Mouse (Mus musculus) kidney, postnatal 25 days (tissue): Measurements from ENCODE around the gene Nfkbie.

Source experiments
- DNase-seq, 2 experiments: peaks; one replicate each; pipeline ENCODE4 v3.0.0; 2021; ENCODE audit warnings: mixed read lengths in 2 of 2

The Nfkbie gene

GRCm38 (mm10) chr17:45555452-45556106, at the start of gene Nfkbie:
TSS of gene Nfkbie (plus strand) at chr17:45555703.
- peak; percentile 97 to 99 for DNase-seq

GRCm38 (mm10) chr17:45505941-45506465, 49.5 kb upstream of the Nfkbie start:
- DNase-seq = no peak

DNA sequence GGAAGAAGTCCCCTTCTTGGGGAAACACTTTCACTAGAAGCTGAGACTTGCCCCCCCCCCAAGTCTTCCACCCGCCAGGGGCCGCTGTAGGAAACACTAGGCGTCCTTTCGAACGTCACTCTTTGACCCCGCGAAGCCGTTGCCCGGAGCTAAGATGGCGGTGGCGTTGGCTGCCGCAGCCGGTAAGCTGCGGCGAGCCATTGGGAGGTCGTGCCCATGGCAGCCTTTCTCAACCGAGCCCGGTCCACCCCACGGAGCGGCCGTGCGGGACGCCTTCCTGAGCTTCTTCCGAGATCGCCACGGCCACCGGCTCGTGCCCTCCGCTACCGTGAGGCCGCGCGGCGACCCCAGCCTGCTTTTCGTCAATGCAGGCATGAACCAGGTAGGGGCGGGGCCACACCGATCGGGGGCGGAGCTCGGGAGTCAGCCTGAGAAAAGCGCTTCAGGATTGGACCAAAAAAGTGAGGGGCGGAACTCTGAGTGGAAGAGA, 48.8 kb upstream of the Nfkbie start, which contains the start of gene Aars2:
Gene Aars2, plus strand, starts transcription at position 142 of the 490 bp plus-strand sequence.
- DNase-seq = peak; percentile 96 to 98

DNA sequence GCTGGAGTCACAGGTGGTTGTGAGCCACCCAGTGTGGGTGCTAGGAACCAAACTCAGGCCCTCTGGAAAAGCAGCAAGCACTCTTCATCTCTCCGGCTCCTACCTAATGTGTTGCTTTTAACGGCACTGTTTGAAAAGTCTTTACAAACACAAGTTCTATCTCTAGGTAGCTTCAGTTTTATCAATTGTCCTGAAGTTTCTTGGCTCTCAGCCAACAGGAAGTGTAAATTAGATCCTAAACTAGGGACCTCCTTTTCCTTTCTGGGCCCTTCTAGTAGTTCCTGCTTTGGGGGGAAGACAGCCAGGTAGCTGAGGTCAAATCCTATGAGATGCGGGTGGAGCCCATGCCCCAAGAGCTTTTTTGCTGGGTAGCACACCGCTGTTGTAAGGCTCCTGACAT, 44.6 kb upstream of the Nfkbie start:
- DNase-seq = no peak

GRCm38 (mm10) chr17:45511757-45512156, 43.7 kb upstream of the Nfkbie start:
- no peak for DNase-seq

- no peak for DNase-seq
These were observed 40.2 kb upstream of the Nfkbie start for GRCm38 (mm10) chr17:45515204-45515726.

- DNase-seq = no peak
These were observed 39.7 kb upstream of the Nfkbie start for GRCm38 (mm10) chr17:45515806-45516205.

- peak; percentile 75 to 87 for DNase-seq
These were observed 39.0 kb upstream of the Nfkbie start for GRCm38 (mm10) chr17:45516488-45516887.

GRCm38 (mm10) chr17:45517135-45517534, 38.4 kb upstream of the Nfkbie start:
- DNase-seq = no peak

DNA sequence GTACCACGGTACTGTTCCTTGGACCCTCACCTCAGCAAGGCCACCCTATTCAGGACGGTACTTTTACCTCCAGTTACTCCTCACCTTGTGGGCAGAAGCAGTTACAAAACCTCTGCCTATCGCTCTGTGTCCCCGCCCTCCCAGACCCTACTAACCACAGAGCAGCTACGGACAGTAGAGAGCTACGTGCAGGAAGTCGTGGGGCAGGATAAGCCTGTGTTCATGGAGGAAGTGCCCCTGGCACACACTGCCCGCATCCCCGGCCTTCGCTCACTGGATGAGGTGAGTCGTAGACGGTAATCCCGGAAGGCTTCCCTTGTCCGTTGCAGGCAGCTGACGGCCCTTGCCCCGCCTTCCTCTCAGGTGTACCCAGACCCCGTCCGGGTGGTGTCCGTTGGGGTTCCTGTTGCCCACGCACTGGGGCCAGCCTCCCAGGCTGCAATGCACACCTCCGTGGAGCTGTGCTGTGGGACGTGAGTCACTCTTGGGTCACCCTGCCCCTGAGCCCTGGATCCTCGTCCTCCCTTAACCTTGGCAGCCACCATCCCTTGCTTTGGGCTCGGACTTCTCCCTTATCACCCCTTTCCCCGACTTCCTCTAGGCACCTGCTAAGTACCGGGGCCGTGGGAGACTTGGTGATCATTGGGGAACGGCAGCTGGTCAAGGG, 37.8 kb upstream of the Nfkbie start:
- DNase-seq = no peak

- DNase-seq = no peak
These were observed 36.6 kb upstream of the Nfkbie start for GRCm38 (mm10) chr17:45518766-45519475.

GRCm38 (mm10) chr17:45520136-45520535, 35.4 kb upstream of the Nfkbie start:
- DNase-seq = no peak

- no peak for DNase-seq
These were observed 32.2 kb upstream of the Nfkbie start, which contains the start of gene Tcte1 for GRCm38 (mm10) chr17:45523263-45523662. TSS of gene Tcte1 (plus strand) at chr17:45523434.

DNA sequence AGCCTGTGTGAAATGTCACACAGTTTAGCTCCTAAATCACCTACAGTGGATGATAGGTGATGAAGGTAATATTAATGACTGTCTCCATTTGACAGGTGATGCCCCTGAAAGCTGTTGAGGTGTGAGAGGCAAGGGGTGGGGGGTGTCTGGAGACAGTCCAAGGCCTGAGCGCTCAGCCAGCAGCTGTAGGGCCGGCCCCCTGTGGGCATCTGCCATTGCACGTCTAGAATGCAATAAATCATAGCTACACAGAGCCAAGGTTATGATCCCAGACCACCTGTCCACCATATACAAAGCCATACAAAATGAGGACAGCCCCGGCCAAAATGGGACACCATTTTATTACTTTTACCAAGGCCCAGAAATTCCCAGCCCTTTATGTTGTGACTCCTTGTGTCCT, 30.5 kb upstream of the Nfkbie start:
- DNase-seq = no peak

GRCm38 (mm10) chr17:45526571-45526970, 28.9 kb upstream of the Nfkbie start:
- DNase-seq = peak; percentile 36 to 75

GRCm38 (mm10) chr17:45530346-45530782, 25.1 kb upstream of the Nfkbie start:
- no peak for DNase-seq

- DNase-seq = no peak
These were observed 22.6 kb upstream of the Nfkbie start for GRCm38 (mm10) chr17:45532896-45533295.

DNA sequence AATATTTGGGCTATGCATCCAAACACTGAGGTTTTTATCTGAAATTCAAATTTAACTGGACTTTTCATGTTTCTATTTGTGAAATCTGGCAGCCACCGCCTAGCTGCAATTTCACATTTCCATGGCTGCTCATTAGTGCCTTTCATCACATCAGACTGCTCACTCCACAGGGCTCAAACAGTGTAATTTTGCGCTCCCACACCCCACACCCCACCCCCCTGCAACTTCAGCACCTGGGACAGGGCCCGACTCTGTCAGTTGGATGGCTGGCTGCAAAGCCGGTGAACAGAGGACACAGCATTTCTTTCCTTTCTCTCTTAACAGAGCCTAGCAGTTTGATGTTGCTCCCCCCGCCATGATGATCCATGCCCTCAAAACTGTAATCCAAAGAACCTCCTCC, 19.2 kb upstream of the Nfkbie start:
- DNase-seq = no peak

DNA sequence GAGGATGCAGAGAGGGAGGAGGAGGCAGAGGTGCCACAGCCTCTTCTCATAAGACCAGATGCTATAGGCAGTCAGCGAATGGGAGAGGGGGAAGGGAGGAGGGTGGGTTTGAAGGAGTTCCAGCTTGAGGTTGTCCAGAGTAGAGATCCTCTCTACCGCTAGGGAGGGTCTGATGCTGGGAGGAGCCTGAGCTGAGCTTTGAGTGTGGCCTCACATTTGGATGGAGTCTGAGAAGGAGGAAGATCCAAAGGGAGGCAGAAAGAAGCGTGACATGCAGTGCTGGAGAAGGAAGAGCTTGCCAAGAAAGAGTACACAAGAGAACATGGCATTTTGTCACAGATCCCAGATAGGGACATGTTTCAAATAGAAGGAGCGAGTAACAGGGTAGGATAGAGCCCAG, 17.1 kb upstream of the Nfkbie start:
- DNase-seq = no peak

- no peak for DNase-seq
These were observed 15.8 kb upstream of the Nfkbie start for GRCm38 (mm10) chr17:45539664-45540063.

GRCm38 (mm10) chr17:45542129-45542528, 13.4 kb upstream of the Nfkbie start:
- DNase-seq = no peak

GRCm38 (mm10) chr17:45542705-45543104, 12.8 kb upstream of the Nfkbie start:
- DNase-seq = no peak

GRCm38 (mm10) chr17:45543115-45543514, 12.4 kb upstream of the Nfkbie start:
- DNase-seq = no peak
